Mouse (Mus musculus) MN1 (cell line): ENCODE measurements around the gene Dhx8.

ENCODE experiments used
- DNase-seq: peaks from one replicate; pipeline ENCODE4 v3.0.0-alpha.2; 2016; ENCODE audit warnings: low spot score

The Dhx8 gene

GRCm38 (mm10) chr11:101732518-101733440 is at the start of gene Dhx8:
Gene Dhx8 (plus strand): TSS chr11:101732919.
- peak; percentile 98 for DNase-seq

DNA sequence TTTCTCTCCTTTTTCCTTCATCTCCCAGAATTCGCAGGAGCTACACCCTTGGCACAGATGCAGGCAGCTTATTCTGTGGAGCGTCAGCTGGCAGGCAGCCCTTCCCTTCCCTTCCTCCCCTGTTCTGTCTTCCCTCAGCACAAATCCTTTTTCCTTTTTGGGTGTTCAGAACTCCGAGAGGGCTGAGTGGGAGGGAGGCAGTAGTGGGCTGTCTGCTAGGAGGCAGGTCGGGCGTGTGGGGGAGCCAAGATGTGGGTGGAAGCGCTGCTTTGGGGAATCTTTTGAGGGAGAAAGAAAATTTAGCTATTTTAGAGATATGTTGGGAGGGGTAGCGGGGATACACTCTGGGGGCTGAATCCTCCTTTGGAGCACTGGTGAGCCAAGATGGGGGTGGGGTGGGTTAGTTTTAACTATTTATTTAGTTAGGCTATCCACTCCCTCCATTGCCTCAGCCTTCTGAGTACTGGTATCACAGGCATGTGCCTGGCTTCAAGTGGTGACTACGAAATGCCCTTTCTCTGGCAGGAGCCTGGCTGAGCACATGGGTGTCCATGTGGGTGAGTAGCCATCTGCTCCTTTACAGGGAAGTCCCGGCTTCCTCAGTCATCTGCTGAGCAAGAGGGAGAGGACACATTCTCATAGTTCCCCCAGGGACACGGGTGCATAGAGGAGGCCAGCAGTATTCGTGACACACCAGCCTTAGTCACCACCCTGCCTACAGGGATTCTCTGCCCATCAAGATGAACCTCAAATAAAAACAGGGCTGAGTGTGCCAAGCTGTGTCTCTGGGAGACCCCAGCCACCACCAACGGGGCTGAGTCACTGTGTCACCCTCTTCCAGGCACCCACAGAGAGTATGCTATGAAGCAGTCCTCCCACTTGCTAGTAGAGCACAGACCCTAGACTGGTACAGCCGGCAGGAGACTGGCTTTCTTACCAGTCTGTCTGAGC is 45.1 kb upstream of the Dhx8 start:
- DNase-seq: peak; percentile 75

GRCm38 (mm10) chr11:101689701-101690113 is 43.0 kb upstream of the Dhx8 start:
- no peak for DNase-seq

DNA sequence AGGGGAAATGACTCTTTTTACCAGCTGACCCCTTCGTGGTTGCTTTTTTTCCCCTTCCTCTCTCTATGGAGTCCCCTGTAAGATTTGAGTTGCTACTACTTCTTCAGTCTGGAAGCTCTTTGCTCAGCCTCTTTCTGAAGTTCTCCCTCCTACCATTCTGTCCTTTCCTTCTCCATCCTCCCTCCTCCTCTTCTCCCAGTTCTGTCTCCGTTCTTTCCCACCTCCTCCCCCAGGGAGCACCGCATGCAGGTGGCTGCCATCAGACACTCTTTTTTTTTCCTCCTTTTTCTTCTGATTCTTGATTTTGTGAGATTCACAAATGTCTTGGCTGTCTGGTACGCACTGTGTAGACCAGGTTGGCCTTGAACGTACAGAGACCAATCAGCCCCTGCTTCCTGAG is 42.4 kb upstream of the Dhx8 start:
- no peak for DNase-seq

DNA sequence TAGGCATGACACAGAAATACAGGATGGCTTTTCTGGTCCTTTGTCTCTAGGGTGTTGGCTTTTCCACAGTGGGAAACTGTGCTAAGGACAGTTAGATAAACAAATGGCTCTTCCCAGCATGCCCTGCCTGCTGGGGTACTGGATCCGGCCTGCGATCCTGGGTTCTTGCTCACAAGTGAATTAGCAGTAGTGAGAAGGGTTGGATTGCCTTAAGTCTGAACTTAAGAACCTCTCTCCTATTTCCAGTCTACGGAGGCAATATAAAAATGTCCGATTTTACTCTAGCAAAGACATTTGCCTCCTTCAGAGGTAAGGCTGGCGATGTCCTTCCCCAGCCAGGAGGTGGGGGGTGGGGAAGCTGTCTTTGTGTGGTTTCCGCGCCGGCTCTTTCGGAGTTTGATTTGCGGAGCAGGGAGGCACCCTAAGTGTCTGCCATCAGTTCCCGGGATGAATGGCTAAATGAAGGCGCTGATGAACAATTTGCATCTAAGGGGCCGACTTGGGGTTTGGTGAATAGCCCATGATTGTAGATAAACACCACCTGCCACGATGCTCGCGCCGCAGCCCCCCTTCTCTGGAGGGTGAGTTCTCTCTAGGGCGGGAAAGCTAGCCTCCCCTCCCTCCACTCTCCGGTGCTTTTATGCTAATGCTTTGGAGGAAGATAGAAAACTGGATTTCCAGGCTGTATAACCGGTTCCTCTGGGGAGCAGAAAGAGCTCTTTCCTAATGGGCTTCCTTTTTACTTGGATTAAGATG is 36.6 kb upstream of the Dhx8 start:
- no peak for DNase-seq

DNA sequence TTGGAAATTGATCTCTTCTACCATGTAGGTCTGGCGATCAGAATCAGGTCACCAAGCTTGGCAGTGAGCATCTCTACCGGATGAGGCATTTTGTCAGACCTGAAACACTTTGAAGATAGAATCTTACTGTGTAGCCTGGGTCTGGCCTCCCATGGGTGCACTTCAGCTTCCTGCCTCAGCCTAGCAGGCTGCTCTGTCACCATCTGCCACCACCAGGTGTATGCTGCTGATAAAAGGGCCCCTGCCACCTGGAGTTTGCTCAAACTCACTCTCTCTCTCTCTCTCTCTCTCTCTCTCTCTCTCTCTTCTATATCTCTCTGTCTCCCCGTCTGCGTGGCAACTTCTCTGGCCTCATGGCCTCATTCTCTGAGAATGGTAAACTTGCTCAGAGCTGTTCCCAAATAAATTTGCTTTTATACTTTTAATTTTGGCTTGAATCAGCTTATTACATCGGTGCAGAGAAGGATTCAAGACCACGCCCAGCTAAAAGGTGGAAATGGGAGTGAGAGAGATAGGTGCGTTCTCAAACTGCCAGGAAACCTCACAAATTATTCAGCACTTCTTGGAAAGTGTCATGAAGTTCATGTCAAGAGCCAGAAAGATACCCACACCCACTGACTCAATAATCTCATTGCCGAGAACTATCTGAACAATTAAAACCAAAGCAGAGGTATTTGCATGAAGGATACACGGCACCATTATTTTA is 35.4 kb upstream of the Dhx8 start:
- DNase-seq: no peak

DNA sequence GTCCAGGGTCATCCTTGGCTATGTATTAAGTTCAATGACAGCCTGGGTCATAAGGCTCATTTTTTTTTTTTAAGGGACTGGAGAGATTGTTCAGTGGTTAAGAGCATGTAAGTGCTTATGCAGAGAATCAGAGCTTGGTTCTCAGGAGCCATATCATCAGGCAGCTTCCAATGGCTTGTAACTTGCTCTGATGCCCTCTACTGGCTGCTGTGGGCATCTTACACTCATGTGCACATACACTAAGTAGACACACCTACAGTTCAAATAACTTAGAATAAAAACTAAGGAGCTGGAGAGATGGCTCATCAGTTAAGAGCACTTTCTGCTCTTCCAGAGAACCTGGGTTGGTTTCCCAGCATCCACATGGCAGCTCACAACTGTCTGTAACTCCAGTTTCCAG is 34.6 kb upstream of the Dhx8 start:
- DNase-seq: no peak

DNA sequence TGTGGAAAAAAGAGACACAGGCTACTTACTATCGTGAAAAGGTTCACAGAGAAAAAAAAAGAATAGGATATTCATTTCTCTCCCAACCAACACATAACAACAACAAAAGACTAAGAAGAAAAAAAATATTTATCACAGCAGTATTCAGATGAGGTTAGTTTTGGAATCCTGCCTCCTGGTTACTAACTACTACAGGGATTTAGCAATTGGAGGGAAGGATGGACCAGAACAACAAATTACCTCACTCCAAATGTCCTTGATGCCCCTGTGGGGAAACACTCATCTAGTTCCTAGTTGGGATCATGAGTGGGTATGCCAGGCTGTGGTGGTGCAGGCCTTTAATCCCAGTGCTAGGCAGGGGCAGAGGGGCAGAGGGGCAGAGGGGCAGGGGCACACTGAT is 33.2 kb upstream of the Dhx8 start:
- no peak for DNase-seq

- no peak for DNase-seq
These were observed 32.7 kb upstream of the Dhx8 start for GRCm38 (mm10) chr11:101699991-101700390.

GRCm38 (mm10) chr11:101700446-101700845 is 32.3 kb upstream of the Dhx8 start:
- DNase-seq: peak; percentile 56

GRCm38 (mm10) chr11:101704081-101704480 is 28.6 kb upstream of the Dhx8 start:
- DNase-seq: no peak

GRCm38 (mm10) chr11:101706764-101707448 is 25.8 kb upstream of the Dhx8 start:
- no peak for DNase-seq

DNA sequence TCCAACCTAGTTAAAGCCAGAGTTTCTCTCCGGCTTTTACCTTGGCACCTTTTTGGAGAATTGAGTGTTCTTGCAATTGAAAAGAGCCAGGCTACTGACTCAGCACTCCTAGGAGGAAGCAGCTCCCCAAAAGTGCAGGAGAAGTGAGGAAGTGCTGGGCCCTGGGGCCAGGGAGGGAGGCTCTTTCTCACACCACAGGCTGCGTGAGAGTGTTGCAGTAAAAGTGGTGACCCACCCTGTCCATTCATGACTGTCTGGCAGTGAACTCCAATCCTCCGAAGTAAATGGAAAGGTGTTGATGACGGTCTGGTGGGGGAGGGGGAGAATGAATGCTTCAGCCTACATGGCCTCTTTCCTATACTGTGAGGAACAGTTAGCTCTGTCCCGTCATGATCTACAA is 24.2 kb upstream of the Dhx8 start:
- DNase-seq: no peak

DNA sequence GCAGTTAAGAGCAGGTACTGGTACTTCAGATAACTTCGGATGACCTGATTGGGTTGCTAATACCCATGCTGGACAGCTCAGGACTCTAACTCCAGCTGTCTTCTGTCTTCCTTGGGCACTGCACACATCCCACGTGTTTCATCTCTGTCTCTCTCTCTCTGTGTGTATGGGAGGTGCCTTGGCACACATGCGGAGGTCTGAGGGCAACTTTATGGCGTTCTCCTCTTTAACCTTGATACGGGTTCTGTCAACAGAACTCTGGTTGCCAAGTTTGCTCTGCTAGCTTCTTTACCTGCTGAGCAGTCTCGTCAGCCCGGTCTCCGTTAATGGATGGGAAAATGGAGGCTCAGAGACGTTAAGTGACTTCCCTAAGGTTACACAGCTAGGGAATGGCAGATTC is 19.9 kb upstream of the Dhx8 start:
- DNase-seq: no peak

DNA sequence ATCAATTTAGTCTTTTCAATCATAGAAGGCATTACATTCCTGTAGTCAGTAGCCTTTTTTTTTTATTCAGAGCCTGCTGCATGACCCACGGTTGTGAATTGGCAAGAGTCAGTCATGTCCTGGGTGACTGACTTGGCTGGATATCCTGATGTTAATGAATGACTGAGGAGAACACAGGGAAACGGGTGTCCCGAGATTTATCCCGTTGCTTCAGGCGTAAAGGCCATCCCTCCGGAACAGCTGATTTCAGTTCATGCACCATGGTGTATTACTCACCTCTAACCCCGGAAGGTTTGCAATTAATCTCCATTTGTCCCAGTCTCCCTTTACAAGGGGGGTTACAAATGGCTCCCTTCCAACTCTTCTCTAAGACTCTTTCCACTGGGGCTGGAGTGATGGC is 18.7 kb upstream of the Dhx8 start:
- DNase-seq: peak; percentile 38

DNA sequence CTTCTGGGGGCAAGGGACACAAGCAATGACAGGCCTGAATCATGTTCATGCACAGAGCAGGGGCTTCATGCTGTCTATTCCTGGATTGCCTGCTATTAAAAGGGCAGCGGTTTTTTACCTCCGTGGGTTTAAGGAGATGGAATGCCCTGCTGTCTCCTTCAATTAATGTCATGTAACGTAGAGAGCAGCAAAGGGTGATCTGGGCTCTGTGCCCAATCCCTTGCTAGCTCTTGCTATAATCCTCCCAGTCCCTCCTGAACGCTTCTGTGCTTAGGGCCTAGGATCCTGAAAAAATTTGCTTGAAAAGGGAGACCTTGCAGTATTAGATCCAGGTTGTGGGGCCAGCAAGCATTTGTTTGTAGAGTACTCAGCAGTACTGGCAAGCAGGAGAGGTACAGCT is 14.4 kb upstream of the Dhx8 start:
- DNase-seq: peak; percentile 75

- DNase-seq: no peak
These were observed 12.7 kb upstream of the Dhx8 start for GRCm38 (mm10) chr11:101719986-101720520.

DNA sequence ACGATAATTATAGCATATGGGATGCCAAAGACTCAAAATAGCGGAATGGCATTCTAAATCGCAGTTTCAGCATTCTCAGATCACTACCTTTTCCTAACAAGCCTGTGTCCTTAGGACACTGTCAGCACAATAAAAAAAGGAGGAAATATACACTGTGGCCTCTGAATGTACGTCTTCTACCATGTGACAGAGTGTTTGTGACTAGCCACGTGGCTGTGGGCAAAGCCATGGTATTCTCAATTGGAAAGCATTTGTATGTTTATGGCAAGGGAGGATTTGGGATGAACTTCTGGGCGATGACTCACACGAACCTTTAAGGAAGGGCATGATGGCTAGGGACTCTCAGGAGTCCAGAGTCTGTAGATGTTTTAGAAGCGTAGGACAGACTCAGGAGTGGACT is 7.7 kb upstream of the Dhx8 start:
- no peak for DNase-seq

- DNase-seq: no peak
These were observed 6.0 kb upstream of the Dhx8 start for GRCm38 (mm10) chr11:101726765-101727164.

DNA sequence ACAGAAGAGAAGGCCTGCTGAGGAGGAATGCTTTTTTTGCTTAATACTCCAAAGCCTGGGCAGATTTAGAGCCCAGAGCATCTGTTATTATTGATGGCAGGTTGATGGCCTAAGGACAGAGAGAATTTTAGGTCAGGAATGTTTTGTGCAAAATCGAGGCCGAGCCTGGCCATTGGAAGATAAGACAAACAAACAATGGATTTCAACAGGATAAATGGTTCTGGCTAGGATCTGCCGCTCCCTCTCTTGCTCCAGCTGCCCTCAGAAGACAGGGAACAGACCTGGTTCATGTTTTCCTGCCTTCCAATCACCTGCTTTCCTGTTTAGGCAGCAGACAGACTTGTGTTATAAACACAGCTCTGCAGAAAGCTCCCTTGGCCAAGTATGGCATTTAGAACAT is 3.4 kb upstream of the Dhx8 start:
- DNase-seq: peak; percentile 32

GRCm38 (mm10) chr11:101733596-101733995 is 877 bp downstream of the Dhx8 start:
- peak; percentile 24 for DNase-seq
